Mouse (Mus musculus): ENCODE measurements around the gene Schip1. TPM values are rescaled to one million over a fixed set of nuclear protein-coding genes. Genes with fewer than 3 reads are reported as not detected.

The Schip1 gene
- polyA plus RNA-seq, 1 experiment from 2014 or later: 152 TPM

GRCm38 (mm10) chr3:68403783-68404217 is 339.2 kb downstream of the Schip1 start:
- Histone ChIP-seq H3K27me3 (no peaks in the 10 kb centered on the region), H3K4me1 (replicated peaks) (peaks cover 36% of the 10 kb centered on the region), H3K27ac (peak overlapping the region; percentile 76), H3K4me3 (no peak overlapping the region), H3K36me3 (no peaks in the 10 kb centered on the region), H3K4me2 (no peak overlapping the region), H3K9me3 (no peaks in the 10 kb centered on the region), H3K9ac (0 out of 2 replicates have a peak overlapping the region, but pooled peaks have one; percentile 5)
- WGBS: 81% methylated on average over 2 of the region's 2 CpGs
- peak; percentile 69; the same call in 1 of the 2 replicates for ATAC-seq (ENCODE audit: low FRiP score)

GRCm38 (mm10) chr3:68405724-68406123 is 341.1 kb downstream of the Schip1 start:
- Histone ChIP-seq H3K27me3 (no peaks in the 10 kb centered on the region), H3K27ac (no peak overlapping the region), H3K9me3 (no peaks in the 10 kb centered on the region), H3K4me2 (no peak overlapping the region), H3K9ac (no peak overlapping the region), H3K4me1 (replicated peaks) (peaks cover 36% of the 10 kb centered on the region), H3K36me3 (no peaks in the 10 kb centered on the region), H3K4me3 (no peak overlapping the region)
- WGBS: 48% methylated on average over 5 of the region's 5 CpGs
- no peak for ATAC-seq (ENCODE audit: low FRiP score)

- Histone ChIP-seq H3K27me3 (no peaks in the 10 kb centered on the region), H3K9ac (no peak overlapping the region), H3K27ac (no peak overlapping the region), H3K4me2 (no peak overlapping the region), H3K36me3 (no peaks in the 10 kb centered on the region), H3K4me1 (replicated peaks) (0 out of 2 replicates have a peak, but pooled peaks cover 8% of the 10 kb centered on the region), H3K4me3 (no peak overlapping the region), H3K9me3 (no peaks in the 10 kb centered on the region)
- no peak for ATAC-seq (ENCODE audit: low FRiP score)
- WGBS: 84% methylated on average over 3 of the region's 3 CpGs
Observed at GRCm38 (mm10) chr3:68412262-68412661, 347.7 kb downstream of the Schip1 start.

GRCm38 (mm10) chr3:68419792-68420191 is 355.2 kb downstream of the Schip1 start:
- no peak overlapping the region for H3K9ac ChIP-seq
- no peak overlapping the region for H3K4me3 ChIP-seq
- no peak for ATAC-seq (ENCODE audit: low FRiP score)
- H3K27me3 ChIP-seq: no peaks in the 10 kb centered on the region
- H3K4me1 ChIP-seq (replicated peaks): peaks cover 1% of the 10 kb centered on the region; the same call in 1 of the 2 replicates
- H3K27ac ChIP-seq: no peak overlapping the region
- H3K9me3 ChIP-seq: no peaks in the 10 kb centered on the region
- 86% methylated on average over 4 of the region's 4 CpGs for WGBS
- H3K4me2 ChIP-seq: no peak overlapping the region
- H3K36me3 ChIP-seq: no peaks in the 10 kb centered on the region

- no peak overlapping the region for H3K4me2 ChIP-seq
- 88% methylated on average over 2 of the region's 2 CpGs for WGBS
- no peak for ATAC-seq (ENCODE audit: low FRiP score)
Observed at GRCm38 (mm10) chr3:68420927-68421326, 356.3 kb downstream of the Schip1 start.

GRCm38 (mm10) chr3:68421849-68422248 is 357.2 kb downstream of the Schip1 start:
- 87% methylated on average over 2 of the region's 2 CpGs for WGBS
- Histone ChIP-seq H3K9me3 (no peaks in the 10 kb centered on the region), H3K27me3 (no peaks in the 10 kb centered on the region), H3K4me2 (no peak overlapping the region), H3K4me1 (replicated peaks) (peaks cover 5% of the 10 kb centered on the region; the same call in 1 of the 2 replicates), H3K4me3 (no peak overlapping the region), H3K27ac (no peak overlapping the region), H3K9ac (no peak overlapping the region), H3K36me3 (no peaks in the 10 kb centered on the region)
- no peak for ATAC-seq (ENCODE audit: low FRiP score)

More at GRCm38 (mm10) chr3:68420927-68421326, 356.3 kb downstream of the Schip1 start:
- Histone ChIP-seq H3K9me3 (no peaks in the 10 kb centered on the region), H3K27ac (no peak overlapping the region), H3K4me3 (no peak overlapping the region), H3K4me1 (replicated peaks) (peaks cover 5% of the 10 kb centered on the region; the same call in 1 of the 2 replicates), H3K9ac (no peak overlapping the region), H3K27me3 (no peaks in the 10 kb centered on the region), H3K36me3 (no peaks in the 10 kb centered on the region)

GRCm38 (mm10) chr3:68428081-68428480 is 363.5 kb downstream of the Schip1 start:
- no peak overlapping the region for H3K4me3 ChIP-seq
- no peak overlapping the region for H3K4me2 ChIP-seq
- no peak overlapping the region for H3K27ac ChIP-seq
- no peaks in the 10 kb centered on the region for H3K36me3 ChIP-seq
- H3K9me3 ChIP-seq: no peaks in the 10 kb centered on the region
- H3K27me3 ChIP-seq: no peaks in the 10 kb centered on the region
- H3K9ac ChIP-seq: no peak overlapping the region
- no peak for ATAC-seq (ENCODE audit: low FRiP score)
- H3K4me1 ChIP-seq (replicated peaks): peaks cover 5% of the 10 kb centered on the region; the same call in 1 of the 2 replicates
- WGBS: 89% methylated on average over 5 of the region's 5 CpGs

- H3K4me2 ChIP-seq: no peak overlapping the region
- no peaks in the 10 kb centered on the region for H3K36me3 ChIP-seq
- ATAC-seq (ENCODE audit: low FRiP score): no peak
- H3K4me3 ChIP-seq: no peak overlapping the region
- H3K9ac ChIP-seq: no peak overlapping the region
- H3K27ac ChIP-seq: no peak overlapping the region
- H3K27me3 ChIP-seq: no peaks in the 10 kb centered on the region
- H3K4me1 ChIP-seq (replicated peaks): no peaks in the 10 kb centered on the region
- no peaks in the 10 kb centered on the region for H3K9me3 ChIP-seq
- 54% methylated on average over 7 of the region's 7 CpGs for WGBS
Observed at GRCm38 (mm10) chr3:68434435-68434834, 369.8 kb downstream of the Schip1 start.

- H3K9ac ChIP-seq: no peak overlapping the region
- no peaks in the 10 kb centered on the region for H3K36me3 ChIP-seq
- no peaks in the 10 kb centered on the region for H3K27me3 ChIP-seq
- H3K9me3 ChIP-seq: no peaks in the 10 kb centered on the region
- H3K4me3 ChIP-seq: no peak overlapping the region
- WGBS: 74% methylated on average over 2 of the region's 2 CpGs
- no peaks in the 10 kb centered on the region for H3K4me1 ChIP-seq (replicated peaks)
- no peak for ATAC-seq (ENCODE audit: low FRiP score)
- H3K27ac ChIP-seq: no peak overlapping the region
- H3K4me2 ChIP-seq: no peak overlapping the region
Observed at GRCm38 (mm10) chr3:68434897-68435296, 370.3 kb downstream of the Schip1 start.

- H3K9ac ChIP-seq: no peak overlapping the region
Observed at GRCm38 (mm10) chr3:68448480-68448879, 383.9 kb downstream of the Schip1 start.

GRCm38 (mm10) chr3:68451634-68452033 is 387.0 kb downstream of the Schip1 start:
- WGBS: 97% methylated on average over 1 of the region's 1 CpGs
- Histone ChIP-seq H3K9ac (no peak overlapping the region), H3K36me3 (no peaks in the 10 kb centered on the region), H3K27ac (no peak overlapping the region), H3K27me3 (no peaks in the 10 kb centered on the region), H3K4me3 (no peak overlapping the region), H3K4me1 (replicated peaks) (no peaks in the 10 kb centered on the region), H3K4me2 (no peak overlapping the region), H3K9me3 (no peaks in the 10 kb centered on the region)
- ATAC-seq (ENCODE audit: low FRiP score): no peak

More at GRCm38 (mm10) chr3:68448480-68448879, 383.9 kb downstream of the Schip1 start:
- no peak for ATAC-seq (ENCODE audit: low FRiP score)
- Histone ChIP-seq H3K4me1 (replicated peaks) (no peaks in the 10 kb centered on the region), H3K27ac (no peak overlapping the region), H3K4me2 (no peak overlapping the region), H3K27me3 (no peaks in the 10 kb centered on the region), H3K9me3 (no peaks in the 10 kb centered on the region), H3K4me3 (no peak overlapping the region), H3K36me3 (no peaks in the 10 kb centered on the region)
- WGBS: 91% methylated on average over 2 of the region's 2 CpGs

GRCm38 (mm10) chr3:68453266-68453665 is 388.7 kb downstream of the Schip1 start:
- no peak for ATAC-seq (ENCODE audit: low FRiP score)
- H3K9me3 ChIP-seq: no peaks in the 10 kb centered on the region
- H3K4me1 ChIP-seq (replicated peaks): no peaks in the 10 kb centered on the region
- no peak overlapping the region for H3K4me3 ChIP-seq
- no peaks in the 10 kb centered on the region for H3K36me3 ChIP-seq
- H3K27me3 ChIP-seq: no peaks in the 10 kb centered on the region
- no peak overlapping the region for H3K9ac ChIP-seq
- H3K4me2 ChIP-seq: no peak overlapping the region
- no peak overlapping the region for H3K27ac ChIP-seq
- WGBS: 46% methylated on average over 5 of the region's 5 CpGs

- Histone ChIP-seq H3K9me3 (no peaks in the 10 kb centered on the region), H3K4me3 (no peak overlapping the region), H3K27me3 (no peaks in the 10 kb centered on the region), H3K27ac (no peak overlapping the region), H3K9ac (no peak overlapping the region), H3K4me2 (no peak overlapping the region), H3K36me3 (no peaks in the 10 kb centered on the region), H3K4me1 (replicated peaks) (no peaks in the 10 kb centered on the region)
- WGBS: 70% methylated on average over 10 of the region's 10 CpGs
- ATAC-seq (ENCODE audit: low FRiP score): no peak
Observed at GRCm38 (mm10) chr3:68453719-68454455, 389.3 kb downstream of the Schip1 start.
